In genomic region chr5:64358639-64359584, GRCm38 (mm10) we compare ENCODE assay signal across 10 mouse cellular contexts.
A peak's percentile ranks its signal among the peaks of the same experiment; 100 is the strongest.
DNase-seq lines count a peak whose midpoint lies in the region; ATAC-seq lines count a peak whose summit lies in the region.
"Had no signal": no experiment of that assay in that cellular context is flagged by ENCODE, and none has a peak within 500 bp of the region (broad histone marks: within the 10 kb centered on the region; RNA-seq: fewer than 3 reads in every experiment).

No protein-coding gene starts in this region.

- no peak for ATAC-seq in midbrain, embryonic 11.5 days (ENCODE audit: low FRiP score)
- peak; percentile 54 for ATAC-seq in intestine, embryonic 15.5 days
- ATAC-seq in stomach, embryonic 16.5 days (ENCODE audit: insufficient read depth, low FRiP score): peak; percentile 61
- ATAC-seq in megakaryocyte-erythroid progenitor cell, adult 5-6 weeks (replicated peaks; ENCODE audit: low FRiP score, low TSS enrichment, poor library complexity, severe bottlenecking): no peak

- 71% methylated on average over 18 of the region's 18 CpGs for WGBS in heart, embryonic 10.5 days
- WGBS in midbrain, embryonic 10.5 days: 82% methylated on average over 18 of the region's 18 CpGs
- 84% methylated on average over 18 of the region's 18 CpGs for WGBS in midbrain, embryonic 11.5 days
- WGBS in intestine, embryonic 15.5 days: 47% methylated on average over 18 of the region's 18 CpGs
- WGBS in stomach, embryonic 16.5 days: 56% methylated on average over 18 of the region's 18 CpGs

- H3K9ac ChIP-seq in midbrain, embryonic 11.5 days (ENCODE audit: low read length): no peak overlapping the region
- H3K9ac ChIP-seq in intestine, embryonic 15.5 days: no peak overlapping the region
- H3K9ac ChIP-seq in stomach, embryonic 16.5 days (ENCODE audit: low read length): 0 out of 2 replicates have a peak overlapping the region, but pooled peaks have one; percentile 8

- H3K4me1 ChIP-seq in heart, embryonic 10.5 days: peaks cover 29% of the 10 kb centered on the region
- H3K4me1 ChIP-seq in midbrain, embryonic 10.5 days: peaks cover 35% of the 10 kb centered on the region
- H3K4me1 ChIP-seq in midbrain, embryonic 11.5 days (ENCODE audit: control insufficient read depth, insufficient read depth, low read length): peaks cover 3% of the 10 kb centered on the region; the same call in 1 of the 2 replicates
- peaks cover 18% of the 10 kb centered on the region for H3K4me1 ChIP-seq in intestine, embryonic 15.5 days (replicated peaks)
- H3K4me1 ChIP-seq in stomach, embryonic 16.5 days (ENCODE audit: control insufficient read depth, insufficient read depth, low read length): peaks cover 22% of the 10 kb centered on the region

- no peak for DNase-seq in heart, embryonic 10.5 days (ENCODE audit: low spot score)
- no peak for DNase-seq in heart, postnatal 36 days
- DNase-seq in midbrain, embryonic 10.5 days (ENCODE audit: low spot score): no peak
- DNase-seq in midbrain, embryonic 11.5 days (ENCODE audit: low spot score, missing footprints): no peak
- no peak for DNase-seq in ovary, postnatal 14 days (ENCODE audit: low spot score)
- DNase-seq: thymus, adult 18-20 months had no signal

- no peaks in the 10 kb centered on the region for H3K36me3 ChIP-seq in heart, embryonic 10.5 days
- H3K36me3 ChIP-seq in midbrain, embryonic 10.5 days: no peaks in the 10 kb centered on the region
- no peaks in the 10 kb centered on the region for H3K36me3 ChIP-seq in midbrain, embryonic 11.5 days (ENCODE audit: control insufficient read depth, insufficient read depth, low read length)
- no peaks in the 10 kb centered on the region for H3K36me3 ChIP-seq in intestine, embryonic 15.5 days
- no peaks in the 10 kb centered on the region for H3K36me3 ChIP-seq in stomach, embryonic 16.5 days (ENCODE audit: control insufficient read depth, insufficient read depth, low read length)

- H3K4me3 ChIP-seq in heart, embryonic 10.5 days: no peak overlapping the region
- H3K4me3 ChIP-seq in midbrain, embryonic 10.5 days: no peak overlapping the region
- H3K4me3 ChIP-seq in midbrain, embryonic 11.5 days (ENCODE audit: low read depth, low read length): no peak overlapping the region
- no peak overlapping the region for H3K4me3 ChIP-seq in intestine, embryonic 15.5 days (replicated peaks)
- no peak overlapping the region for H3K4me3 ChIP-seq in stomach, embryonic 16.5 days (replicated peaks; ENCODE audit: low read length)
- H3K4me3 ChIP-seq: myocyte had no signal

- H3K4me2 ChIP-seq in midbrain, embryonic 11.5 days: no peak overlapping the region
- no peak overlapping the region for H3K4me2 ChIP-seq in intestine, embryonic 15.5 days (replicated peaks)
- no peak overlapping the region for H3K4me2 ChIP-seq in stomach, embryonic 16.5 days (ENCODE audit: low read depth, low read length)

- H3K27ac ChIP-seq in heart, embryonic 10.5 days: peak overlapping the region; percentile 37; the same call in 1 of the 2 replicates
- peak overlapping the region; percentile 30; the same call in 1 of the 2 replicates for H3K27ac ChIP-seq in midbrain, embryonic 10.5 days (replicated peaks)
- no peak overlapping the region for H3K27ac ChIP-seq in midbrain, embryonic 11.5 days (ENCODE audit: low read depth, low read length)
- H3K27ac ChIP-seq in intestine, embryonic 15.5 days: peak overlapping the region; percentile 62
- peak overlapping the region; percentile 61 for H3K27ac ChIP-seq in stomach, embryonic 16.5 days (ENCODE audit: low read length)

- no peaks in the 10 kb centered on the region for H3K9me3 ChIP-seq in heart, embryonic 10.5 days
- H3K9me3 ChIP-seq in midbrain, embryonic 10.5 days (replicated peaks): no peaks in the 10 kb centered on the region; the same call in 1 of the 2 replicates
- H3K9me3 ChIP-seq in midbrain, embryonic 11.5 days (ENCODE audit: control insufficient read depth, low read length): no peaks in the 10 kb centered on the region; the same call in 1 of the 2 replicates
- H3K9me3 ChIP-seq in intestine, embryonic 15.5 days: no peaks in the 10 kb centered on the region
- no peaks in the 10 kb centered on the region for H3K9me3 ChIP-seq in stomach, embryonic 16.5 days (replicated peaks; ENCODE audit: control insufficient read depth, low read length)

- intact Hi-C loops in heart, postnatal 36 days (cut with DNase I): no loop called here

- H3K27me3 ChIP-seq in heart, embryonic 10.5 days (ENCODE audit: insufficient read depth, poor library complexity, severe bottlenecking): no peaks in the 10 kb centered on the region
- no peaks in the 10 kb centered on the region for H3K27me3 ChIP-seq in midbrain, embryonic 10.5 days (ENCODE audit: low read depth, poor library complexity, severe bottlenecking)
- H3K27me3 ChIP-seq in midbrain, embryonic 11.5 days (ENCODE audit: control insufficient read depth, insufficient read depth, low read length): no peaks in the 10 kb centered on the region
- H3K27me3 ChIP-seq in intestine, embryonic 15.5 days (replicated peaks): no peaks in the 10 kb centered on the region
- no peaks in the 10 kb centered on the region for H3K27me3 ChIP-seq in stomach, embryonic 16.5 days (ENCODE audit: control insufficient read depth, insufficient read depth, low read length)

Comparison
In these comparisons a context has a peak if more than half of its experiments do, and no peak if none do; other contexts are left out.
1. ATAC-seq: peak in intestine, embryonic 15.5 days (single experiment) and stomach, embryonic 16.5 days (single experiment); none in midbrain, embryonic 11.5 days (single experiment) and megakaryocyte-erythroid progenitor cell, adult 5-6 weeks (single experiment).